In the genomic region with DNA sequence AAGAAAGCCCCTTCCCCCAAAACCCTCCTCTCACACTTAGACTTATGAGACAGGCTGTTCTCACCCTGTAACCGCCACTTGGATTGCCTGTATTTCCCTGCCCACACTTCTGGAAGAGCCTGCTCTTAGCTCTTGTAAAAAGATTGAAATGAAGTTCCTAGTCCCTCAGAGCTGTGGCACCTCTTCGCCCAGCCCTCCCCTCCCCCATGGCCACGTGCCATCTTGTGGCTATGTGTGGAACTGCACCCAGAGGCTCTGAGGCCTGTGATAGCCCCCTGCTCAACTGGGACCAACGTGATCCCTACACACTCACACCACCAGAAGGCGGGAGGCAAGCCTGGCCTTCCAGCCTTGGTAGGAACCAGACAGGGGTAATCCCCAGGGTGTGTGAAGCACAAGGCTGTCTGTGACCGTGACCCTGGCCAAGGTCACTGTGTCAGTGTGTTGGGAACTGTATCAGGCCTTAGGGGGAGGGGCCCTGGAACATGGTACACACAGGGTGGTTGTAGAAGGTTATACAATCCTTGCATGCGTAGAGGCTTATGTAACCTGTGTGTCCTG, we compare ENCODE assay signal across 8 mouse cellular contexts. TPM values are rescaled to one million over a fixed set of nuclear protein-coding genes. Genes with fewer than 3 reads are reported as not detected.
A peak's percentile ranks its signal among the peaks of the same experiment; 100 is the strongest.
DNase-seq lines count a peak whose midpoint lies in the region; ATAC-seq lines count a peak whose summit lies in the region.

No protein-coding gene starts in this region.

- DNase-seq in heart, adult 11 months = peak; percentile 97
- DNase-seq in heart, postnatal 25 days (ENCODE audit: low spot score) = no peak
- DNase-seq in hindbrain, embryonic 11.5 days (ENCODE audit: low spot score) = peak; percentile 91
- DNase-seq in left cerebral cortex, postnatal 36 days (ENCODE audit: low spot score in 2 of 2) = peak; percentile 60 to 70
- peak; percentile 81 for DNase-seq in skeletal muscle tissue, adult 2 months (ENCODE audit: low read depth, low spot score)

- H3K4me2 ChIP-seq in forebrain, embryonic 12.5 days = no peak overlapping the region
- no peak overlapping the region for H3K4me2 ChIP-seq in hindbrain, embryonic 11.5 days (replicated peaks; ENCODE audit: low read depth, low read length)

- peak overlapping the region; percentile 12; the same call in 1 of the 2 replicates for H3K9ac ChIP-seq in forebrain, embryonic 12.5 days
- no peak overlapping the region for H3K9ac ChIP-seq in hindbrain, embryonic 11.5 days (ENCODE audit: low read depth, low read length)

- 25% methylated on average over 7 of the region's 7 CpGs for WGBS in forebrain, embryonic 12.5 days
- 22% methylated on average over 7 of the region's 7 CpGs for WGBS in hindbrain, embryonic 11.5 days

- no peak overlapping the region for H3K4me3 ChIP-seq in brown adipose tissue, adult 24 weeks (ENCODE audit: insufficient read depth, low read depth, low read length)
- H3K4me3 ChIP-seq in forebrain, embryonic 12.5 days (replicated peaks) = no peak overlapping the region
- no peak overlapping the region for H3K4me3 ChIP-seq in hindbrain, embryonic 11.5 days (ENCODE audit: low read depth, low read length)

- H3K4me1 ChIP-seq in brown adipose tissue, adult 24 weeks (ENCODE audit: control insufficient read depth, insufficient read depth, insufficient read length, low read length) = peaks cover 36% of the 10 kb centered on the region
- peaks cover 45% of the 10 kb centered on the region for H3K4me1 ChIP-seq in forebrain, embryonic 12.5 days
- H3K4me1 ChIP-seq in hindbrain, embryonic 11.5 days (replicated peaks; ENCODE audit: control insufficient read depth, insufficient read depth, low read length) = peaks cover 27% of the 10 kb centered on the region

- H3K9me3 ChIP-seq in forebrain, embryonic 12.5 days = no peaks in the 10 kb centered on the region
- no peaks in the 10 kb centered on the region for H3K9me3 ChIP-seq in hindbrain, embryonic 11.5 days (ENCODE audit: control insufficient read depth, low read length)

- intact Hi-C loops in heart, postnatal 25 days (cut with DNase I) = no loop called here
- intact Hi-C loops in left cerebral cortex, postnatal 36 days (cut with DNase I) = no loop called here

- H3K27me3 ChIP-seq in forebrain, embryonic 12.5 days = no peaks in the 10 kb centered on the region
- no peaks in the 10 kb centered on the region for H3K27me3 ChIP-seq in hindbrain, embryonic 11.5 days (ENCODE audit: control insufficient read depth, insufficient read depth, low read length)

- H3K36me3 ChIP-seq in forebrain, embryonic 12.5 days (replicated peaks) = peaks cover 42% of the 10 kb centered on the region
- 0 out of 2 replicates have a peak, but pooled peaks cover 3% of the 10 kb centered on the region for H3K36me3 ChIP-seq in hindbrain, embryonic 11.5 days (ENCODE audit: control insufficient read depth, insufficient read depth, low read length)

- H3K27ac ChIP-seq in brown adipose tissue, adult 24 weeks (replicated peaks; ENCODE audit: low read depth, low read length) = peak overlapping the region; percentile 74
- peak overlapping the region; percentile 53; the same call in 1 of the 2 replicates for H3K27ac ChIP-seq in forebrain, embryonic 12.5 days
- no peak overlapping the region for H3K27ac ChIP-seq in hindbrain, embryonic 11.5 days (ENCODE audit: low read depth, low read length)

- peak; percentile 59 for ATAC-seq in forebrain, embryonic 12.5 days (ENCODE audit: low FRiP score)
- peak; percentile 60 for ATAC-seq in hindbrain, embryonic 11.5 days (ENCODE audit: low FRiP score)
- ATAC-seq in megakaryocyte progenitor cell, adult 5-6 weeks (replicated peaks; ENCODE audit: poor library complexity) = peak; percentile 69

RNA-seq across cellular contexts. Expression of gene Thra, which starts 14.3 kb away (rescaled TPM):
- total RNA-seq in heart, postnatal 25 days (2021) = 100 to 1,000 TPM; 102 to 117 TPM
- polyA plus RNA-seq in brown adipose tissue, adult 24 weeks (2012; ENCODE audit: insufficient read depth, insufficient read length, missing spikeins) = 64.4 and 82.3 TPM in 2 replicates
- polyA plus RNA-seq in forebrain, embryonic 12.5 days (2016; fragmentation: Nextera tagmentation; extraction: Ambion mirVana) = 53.4 and 59.8 TPM in 2 replicates
- 34.7 and 41.4 TPM in 2 replicates for polyA plus RNA-seq in hindbrain, embryonic 11.5 days (2014; fragmentation: Nextera tagmentation; extraction: Ambion mirVana)
- 100 to 1,000 TPM; 718 to 779 TPM for total RNA-seq in left cerebral cortex, postnatal 36 days (2021)
- 34.2 and 34.6 TPM in 2 replicates for total RNA-seq in megakaryocyte progenitor cell, adult 5-6 weeks (2015)
- 21.8 and 25.3 TPM in 2 replicates for total RNA-seq in megakaryocyte progenitor cell, adult 5-6 weeks (2017)

RNA-seq across cellular contexts. Expression of gene Nr1d1, which starts 20.4 kb away (rescaled TPM):
- total RNA-seq in heart, postnatal 25 days (2021) = 100 to 1,000 TPM in 1 of 2 experiments, 10 to 100 TPM in 1; 61.2 to 129 TPM
- 78.3 and 90.9 TPM in 2 replicates for polyA plus RNA-seq in brown adipose tissue, adult 24 weeks (2012; ENCODE audit: insufficient read depth, insufficient read length, missing spikeins)
- polyA plus RNA-seq in forebrain, embryonic 12.5 days (2016; fragmentation: Nextera tagmentation; extraction: Ambion mirVana) = 2.1 and 2.2 TPM in 2 replicates
- polyA plus RNA-seq in hindbrain, embryonic 11.5 days (2014; fragmentation: Nextera tagmentation; extraction: Ambion mirVana) = 0.92 and 1.4 TPM in 2 replicates
- total RNA-seq in left cerebral cortex, postnatal 36 days (2021) = 100 to 1,000 TPM; 117 to 141 TPM
- total RNA-seq in megakaryocyte progenitor cell, adult 5-6 weeks (2015) = 3.3 and 3.5 TPM in 2 replicates
- 0.47 and 0.87 TPM in 2 replicates for total RNA-seq in megakaryocyte progenitor cell, adult 5-6 weeks (2017)

RNA-seq across cellular contexts. Expression of gene Med24, which starts 25.5 kb away (rescaled TPM):
- total RNA-seq in heart, postnatal 25 days (2021) = 10 to 100 TPM; 45.2 to 48.8 TPM
- polyA plus RNA-seq in brown adipose tissue, adult 24 weeks (2012; ENCODE audit: insufficient read depth, insufficient read length, missing spikeins) = 18.4 and 24.7 TPM in 2 replicates
- 88.1 and 95.0 TPM in 2 replicates for polyA plus RNA-seq in forebrain, embryonic 12.5 days (2016; fragmentation: Nextera tagmentation; extraction: Ambion mirVana)
- 47.3 and 60.8 TPM in 2 replicates for polyA plus RNA-seq in hindbrain, embryonic 11.5 days (2014; fragmentation: Nextera tagmentation; extraction: Ambion mirVana)
- total RNA-seq in left cerebral cortex, postnatal 36 days (2021) = 100 to 1,000 TPM; 123 to 133 TPM
- 28.7 and 30.9 TPM in 2 replicates for total RNA-seq in megakaryocyte progenitor cell, adult 5-6 weeks (2015)
- total RNA-seq in megakaryocyte progenitor cell, adult 5-6 weeks (2017) = 36.2 and 46.3 TPM in 2 replicates

RNA-seq across cellular contexts. Expression of gene Msl1, which starts 40.6 kb away (rescaled TPM):
- total RNA-seq in heart, postnatal 25 days (2021) = 10 to 100 TPM; 73.0 to 78.1 TPM
- polyA plus RNA-seq in brown adipose tissue, adult 24 weeks (2012; ENCODE audit: insufficient read depth, insufficient read length, missing spikeins) = 36.3 and 40.8 TPM in 2 replicates
- polyA plus RNA-seq in forebrain, embryonic 12.5 days (2016; fragmentation: Nextera tagmentation; extraction: Ambion mirVana) = 39.3 and 39.9 TPM in 2 replicates
- 25.0 and 28.0 TPM in 2 replicates for polyA plus RNA-seq in hindbrain, embryonic 11.5 days (2014; fragmentation: Nextera tagmentation; extraction: Ambion mirVana)
- total RNA-seq in left cerebral cortex, postnatal 36 days (2021) = 100 to 1,000 TPM; 169 to 193 TPM
- 60.8 and 62.0 TPM in 2 replicates for total RNA-seq in megakaryocyte progenitor cell, adult 5-6 weeks (2015)
- total RNA-seq in megakaryocyte progenitor cell, adult 5-6 weeks (2017) = 76.3 and 99.9 TPM in 2 replicates

RNA-seq across cellular contexts. Expression of gene Casc3, which starts 50.0 kb away (rescaled TPM):
- total RNA-seq in heart, postnatal 25 days (2021) = 10 to 100 TPM; 22.4 to 25.5 TPM
- 9.2 and 16.9 TPM in 2 replicates for polyA plus RNA-seq in brown adipose tissue, adult 24 weeks (2012; ENCODE audit: insufficient read depth, insufficient read length, missing spikeins)
- polyA plus RNA-seq in forebrain, embryonic 12.5 days (2016; fragmentation: Nextera tagmentation; extraction: Ambion mirVana) = 63.2 and 67.4 TPM in 2 replicates
- 44.6 and 49.6 TPM in 2 replicates for polyA plus RNA-seq in hindbrain, embryonic 11.5 days (2014; fragmentation: Nextera tagmentation; extraction: Ambion mirVana)
- total RNA-seq in left cerebral cortex, postnatal 36 days (2021) = 10 to 100 TPM; 46.7 to 63.5 TPM
- 38.3 and 39.0 TPM in 2 replicates for total RNA-seq in megakaryocyte progenitor cell, adult 5-6 weeks (2015)
- total RNA-seq in megakaryocyte progenitor cell, adult 5-6 weeks (2017) = 18.3 and 31.7 TPM in 2 replicates

Comparison
In these comparisons a context has a peak if more than half of its experiments do, and no peak if none do; other contexts are left out.
1. RNA of gene Thra, which starts 14.3 kb away (total RNA-seq): 718 to 779 TPM in left cerebral cortex, postnatal 36 days; 102 to 117 TPM in heart, postnatal 25 days and 21.8 to 34.6 TPM in megakaryocyte progenitor cell, adult 5-6 weeks; every median in the first group is over 4 times any median in the second.
2. RNA of gene Nr1d1, which starts 20.4 kb away (total RNA-seq): 117 to 141 TPM in left cerebral cortex, postnatal 36 days and 61.2 to 129 TPM in heart, postnatal 25 days; 0.47 to 3.5 TPM in megakaryocyte progenitor cell, adult 5-6 weeks; every median in the first group is over 10 times any median in the second.
3. Peak in every context shown above with its lines, with median percentiles within 50 percentile points of each other: ATAC-seq.